Mouse (Mus musculus): ENCODE data around the gene Gna13. TPM values are rescaled to one million over a fixed set of nuclear protein-coding genes. Genes with fewer than 3 reads are reported as not detected.

Gene Gna13
- total and polyA plus RNA-seq, 3 experiments: 51.0 to 102 (median 56.6) TPM

GRCm38 (mm10) chr11:109362463-109363190 is at the start of gene Gna13 (continued):
- TF ChIP-seq CHD1 (IDR thresholded peaks at IDR 0.05; ENCODE audit: low read depth, low read length): peak; percentile 35; the same call in 1 of the 2 replicates
- TF ChIP-seq MAX (IDR thresholded peaks at IDR 0.05; ENCODE audit: low read length): peak; percentile 93
- TF ChIP-seq KAT2A (conservative IDR thresholded peaks at IDR 0.05; ENCODE audit: low read depth, low read length): no peak
- TF ChIP-seq ZMIZ1 (IDR thresholded peaks at IDR 0.05; ENCODE audit: low read depth, low read length): peak; percentile 39; the same call in 1 of the 2 replicates
- TF ChIP-seq NELFE (IDR thresholded peaks at IDR 0.05; ENCODE audit: low read depth, low read length): peak; percentile 67

- Histone ChIP-seq H3K4me3 (ENCODE audit: control insufficient read depth in 1 of 2, insufficient read depth in 1 of 2, low read depth in 2 of 2, low read length in 2 of 2) (no peak overlapping the region), H3K79me2 (ENCODE audit: control insufficient read depth, insufficient read depth, low read length, poor library complexity) (no peaks in the 10 kb centered on the region), H3K9ac (ENCODE audit: control insufficient read depth, low read depth, low read length, poor library complexity, severe bottlenecking) (no peak overlapping the region), H3K27ac (ENCODE audit: control insufficient read depth, low read depth, low read length) (no peak overlapping the region), H3K36me3 (ENCODE audit: control insufficient read depth in 1 of 2, insufficient read depth in 2 of 2, low read length in 2 of 2) (no peaks in the 10 kb centered on the region), H3K4me1 (ENCODE audit: control insufficient read depth in 1 of 2, insufficient read depth in 2 of 2, low read length in 2 of 2) (no peaks in the 10 kb centered on the region), H3K27me3 (ENCODE audit: control insufficient read depth in 1 of 2, insufficient read depth in 2 of 2, low read length in 2 of 2) (no peaks in the 10 kb centered on the region; a peak in 1 of 4 replicates), H3K9me3 (replicated peaks; ENCODE audit: insufficient read depth, low read length) (no peaks in the 10 kb centered on the region)
- TF ChIP-seq ZMIZ1 (IDR thresholded peaks at IDR 0.05; ENCODE audit: low read depth, low read length): no peak
- TF ChIP-seq RAD21 (IDR thresholded peaks at IDR 0.05; ENCODE audit: low read depth, low read length): peak; percentile 63
- no peak for TF ChIP-seq TCF12 (IDR thresholded peaks at IDR 0.05; ENCODE audit: low read depth, low read length)
- TF ChIP-seq JUND (IDR thresholded peaks at IDR 0.05; ENCODE audit: low read depth, low read length): no peak
- no peak for TF ChIP-seq USF1 (IDR thresholded peaks at IDR 0.05; ENCODE audit: low read depth, low read length)
- TF ChIP-seq MEF2A (IDR thresholded peaks at IDR 0.05; ENCODE audit: extremely low read depth, insufficient replicate concordance, low read depth, low read length, poor library complexity, severe bottlenecking): no peak
- peak in 2 of 3 experiments; percentile 48 to 64; a peak in 5 of 6 replicates for TF ChIP-seq CTCF (IDR thresholded peaks at IDR 0.05 in 2 of 3, conservative IDR thresholded peaks at IDR 0.05 in 1 of 3; ENCODE audit: control insufficient read depth in 1 of 3, insufficient read depth in 1 of 3, low read depth in 2 of 3, low read length in 3 of 3, poor library complexity in 1 of 3, severe bottlenecking in 1 of 3)
- TF ChIP-seq MAX (IDR thresholded peaks at IDR 0.05; ENCODE audit: low read length): no peak
- TF ChIP-seq TAL1 (IDR thresholded peaks at IDR 0.05; ENCODE audit: low read length): no peak
- no peak for TF ChIP-seq UBTF (IDR thresholded peaks at IDR 0.05; ENCODE audit: borderline replicate concordance, insufficient read depth, low read depth, low read length)
- TF ChIP-seq POLR2A (IDR thresholded peaks at IDR 0.05; ENCODE audit: control insufficient read depth in 1 of 2, insufficient read depth in 1 of 2, low read depth in 1 of 2, low read length in 2 of 2, poor library complexity in 1 of 2): no peak
- TF ChIP-seq RCOR1 (IDR thresholded peaks at IDR 0.05; ENCODE audit: low read depth, low read length): no peak
- no peak for TF ChIP-seq NELFE (IDR thresholded peaks at IDR 0.05; ENCODE audit: low read depth, low read length)
- no peak for TF ChIP-seq ZNF384 (IDR thresholded peaks at IDR 0.05; ENCODE audit: low read depth, low read length)
- no peak for TF ChIP-seq E2F4 (IDR thresholded peaks at IDR 0.05; ENCODE audit: borderline replicate concordance, low read depth, low read length)
- TF ChIP-seq EP300 (IDR thresholded peaks at IDR 0.05; ENCODE audit: low read depth in 1 of 2, low read length in 2 of 2): no peak
- no peak for TF ChIP-seq TBP (IDR thresholded peaks at IDR 0.05; ENCODE audit: low read depth, low read length)
- TF ChIP-seq SMC3 (IDR thresholded peaks at IDR 0.05; ENCODE audit: low read depth, low read length): peak; percentile 83
- no peak for TF ChIP-seq CHD2 (IDR thresholded peaks at IDR 0.05; ENCODE audit: low read length)
- TF ChIP-seq MAZ (IDR thresholded peaks at IDR 0.05; ENCODE audit: low read depth, low read length): no peak
- TF ChIP-seq MYB (IDR thresholded peaks at IDR 0.05; ENCODE audit: low read depth, low read length): no peak
- TF ChIP-seq SIN3A (IDR thresholded peaks at IDR 0.05; ENCODE audit: low read length): no peak
- TF ChIP-seq MAFK (IDR thresholded peaks at IDR 0.05; ENCODE audit: borderline replicate concordance, low read depth, low read length): no peak
- TF ChIP-seq USF2 (IDR thresholded peaks at IDR 0.05; ENCODE audit: borderline replicate concordance in 1 of 2, insufficient read depth in 1 of 2, low read depth in 1 of 2, low read length in 2 of 2): no peak
- TF ChIP-seq ZC3H11A (IDR thresholded peaks at IDR 0.05; ENCODE audit: low read depth, low read length): peak; percentile 73
- no peak for TF ChIP-seq MYC (IDR thresholded peaks at IDR 0.05; ENCODE audit: low read depth, low read length)
- TF ChIP-seq KAT2A (conservative IDR thresholded peaks at IDR 0.05; ENCODE audit: low read depth, low read length): no peak
- DNase-seq (ENCODE audit: low read depth, low spot score): peak; percentile 26
These were observed 45.7 kb upstream of the Gna13 start for GRCm38 (mm10) chr11:109316921-109317320.

Data from MEL (cell line).